Mouse (Mus musculus) gastrocnemius, adult 8-10 months (tissue): Measurements from ENCODE around the gene Megf8. TPM values are rescaled to one million over a fixed set of nuclear protein-coding genes. Genes with fewer than 3 reads are reported as not detected.

Experiments used
- DNase-seq, 2 experiments: peaks; one replicate each; pipeline ENCODE4 v3.0.0; 2022; ENCODE audit warnings: low spot score in 2 of 2
- total RNA-seq, 4 experiments: library from RNA; stranded (reverse); gene quantifications; 2 replicates each; pipeline ENCODE4 v1.2.4; 2022

Megf8 gene
- total RNA-seq, 4 experiments from 2014 or later = 22.6 to 26.8 (median 25.0) TPM

GRCm38 (mm10) chr7:25333596-25334307, 16.8 kb downstream of the Megf8 start:
- DNase-seq = peak; percentile 69 to 82

GRCm38 (mm10) chr7:25334472-25334871, 17.5 kb downstream of the Megf8 start:
- DNase-seq = no peak

GRCm38 (mm10) chr7:25339329-25339728, 22.4 kb downstream of the Megf8 start:
- DNase-seq = no peak

GRCm38 (mm10) chr7:25341000-25341784, 24.2 kb downstream of the Megf8 start:
- no peak for DNase-seq

- no peak for DNase-seq
These were observed 31.9 kb downstream of the Megf8 start for GRCm38 (mm10) chr7:25348861-25349260.

GRCm38 (mm10) chr7:25358721-25359206, 41.8 kb downstream of the Megf8 start:
- no peak for DNase-seq

- no peak for DNase-seq
These were observed 46.2 kb downstream of the Megf8 start for GRCm38 (mm10) chr7:25363151-25363550.

- DNase-seq = no peak
These were observed 46.7 kb downstream of the Megf8 start for GRCm38 (mm10) chr7:25363632-25364031.

GRCm38 (mm10) chr7:25365937-25366625, 49.1 kb downstream of the Megf8 start:
- no peak for DNase-seq

- DNase-seq = no peak
These were observed 50.8 kb downstream of the Megf8 start for GRCm38 (mm10) chr7:25367632-25368293.

GRCm38 (mm10) chr7:25368333-25368732, 51.4 kb downstream of the Megf8 start:
- DNase-seq = no peak

- no peak for DNase-seq
These were observed 52.2 kb downstream of the Megf8 start, which contains the start of gene Cnfn for GRCm38 (mm10) chr7:25369058-25369749. Gene Cnfn (minus strand): TSS chr7:25369724.

GRCm38 (mm10) chr7:25372441-25372840, 55.5 kb downstream of the Megf8 start:
- DNase-seq = no peak

- DNase-seq = peak; percentile 81 to 83
These were observed 59.6 kb downstream of the Megf8 start for GRCm38 (mm10) chr7:25376556-25376955.

- no peak for DNase-seq
These were observed 60.2 kb downstream of the Megf8 start for GRCm38 (mm10) chr7:25377100-25377700.

GRCm38 (mm10) chr7:25378181-25379100, 61.5 kb downstream of the Megf8 start:
- DNase-seq = no peak

GRCm38 (mm10) chr7:25379551-25380351, 62.8 kb downstream of the Megf8 start:
- DNase-seq = no peak
